Mouse (Mus musculus) MEL (cell line): ENCODE results near the gene Epb41.

Experiments
- CTCF ChIP-seq, 3 experiments: IDR thresholded peaks in 2 of 3; conservative IDR thresholded peaks in 1 of 3; 2 replicates each; pipeline ENCODE4 v1.5.1; 2011 to 2012; ENCODE audit warnings: low read length in 3 of 3, low read depth in 2 of 3, mild to moderate bottlenecking in 2 of 3, improper control_type of control experiment in 1 of 3, inconsistent platforms in 1 of 3, mixed read lengths in 1 of 3, moderate library complexity in 1 of 3; ENCODE audit not compliant: control insufficient read depth in 1 of 3, insufficient read depth in 1 of 3, poor library complexity in 1 of 3, severe bottlenecking in 1 of 3
- E2F4 ChIP-seq: IDR thresholded peaks from 2 replicates; pipeline ENCODE4 v1.6.1; 2011; ENCODE audit warnings: low read depth, low read length, improper control_type of control experiment, borderline replicate concordance
- EP300 ChIP-seq, 2 experiments: IDR thresholded peaks; 2 replicates each; pipeline ENCODE4 v1.6.1; 2011; ENCODE audit warnings: improper control_type of control experiment in 2 of 2, low read length in 2 of 2, low read depth in 1 of 2, mild to moderate bottlenecking in 1 of 2
- HCFC1 ChIP-seq: IDR thresholded peaks from 2 replicates; pipeline ENCODE4 v1.6.1; 2012; ENCODE audit warnings: low read depth, mild to moderate bottlenecking, inconsistent platforms, low read length, improper control_type of control experiment, moderate library complexity
- MAZ ChIP-seq: IDR thresholded peaks from 2 replicates; pipeline ENCODE4 v1.6.1; 2012; ENCODE audit warnings: low read depth, mild to moderate bottlenecking, inconsistent platforms, low read length, improper control_type of control experiment
- POLR2A ChIP-seq, 2 experiments: IDR thresholded peaks; 2 replicates each; pipeline ENCODE4 v1.6.1; 2011 to 2012; ENCODE audit warnings: low read length in 2 of 2, mild to moderate bottlenecking in 2 of 2, control low read depth in 1 of 2, improper control_type of control experiment in 1 of 2, low read depth in 1 of 2, moderate library complexity in 1 of 2; ENCODE audit not compliant: control insufficient read depth in 1 of 2, insufficient read depth in 1 of 2, poor library complexity in 1 of 2
- RCOR1 ChIP-seq: IDR thresholded peaks from 2 replicates; pipeline ENCODE4 v1.6.1; 2012; ENCODE audit warnings: low read depth, mild to moderate bottlenecking, inconsistent platforms, low read length, improper control_type of control experiment
- SIN3A ChIP-seq: IDR thresholded peaks from 2 replicates; pipeline ENCODE4 v1.6.1; 2012; ENCODE audit warnings: low read length, improper control_type of control experiment, inconsistent platforms
- SMC3 ChIP-seq: IDR thresholded peaks from 2 replicates; pipeline ENCODE4 v1.6.1; 2011; ENCODE audit warnings: low read depth, low read length, improper control_type of control experiment
- UBTF ChIP-seq: IDR thresholded peaks from 2 replicates; pipeline ENCODE4 v1.6.1; 2012; ENCODE audit warnings: low read depth, mild to moderate bottlenecking, inconsistent platforms, low read length, improper control_type of control experiment, moderate library complexity, borderline replicate concordance; ENCODE audit not compliant: insufficient read depth
- ZMIZ1 ChIP-seq: IDR thresholded peaks from 2 replicates; pipeline ENCODE4 v1.6.1; 2012; ENCODE audit warnings: low read depth, mild to moderate bottlenecking, inconsistent platforms, low read length, improper control_type of control experiment, moderate library complexity
- ZNF384 ChIP-seq: IDR thresholded peaks from 2 replicates; pipeline ENCODE4 v1.6.1; 2012; ENCODE audit warnings: low read depth, mild to moderate bottlenecking, inconsistent platforms, low read length, improper control_type of control experiment

- no peak for TF ChIP-seq CTCF (IDR thresholded peaks at IDR 0.05 in 2 of 3, conservative IDR thresholded peaks at IDR 0.05 in 1 of 3; ENCODE audit: control insufficient read depth in 1 of 3, insufficient read depth in 1 of 3, low read depth in 2 of 3, low read length in 3 of 3, poor library complexity in 1 of 3, severe bottlenecking in 1 of 3)
- TF ChIP-seq POLR2A (IDR thresholded peaks at IDR 0.05; ENCODE audit: control insufficient read depth in 1 of 2, insufficient read depth in 1 of 2, low read depth in 1 of 2, low read length in 2 of 2, poor library complexity in 1 of 2): no peak
- TF ChIP-seq HCFC1: no peak
- no peak for TF ChIP-seq SIN3A
- TF ChIP-seq MAZ: no peak
- TF ChIP-seq UBTF: no peak
- no peak for TF ChIP-seq ZNF384
- no peak for TF ChIP-seq EP300 (IDR thresholded peaks at IDR 0.05; ENCODE audit: low read depth in 1 of 2, low read length in 2 of 2)
- no peak for TF ChIP-seq ZMIZ1
- TF ChIP-seq RCOR1: no peak
- TF ChIP-seq SMC3: no peak
- TF ChIP-seq E2F4: no peak
Measured at GRCm38 (mm10) chr4:132008191-132008590, 66.9 kb downstream of the Epb41 start.
